Mouse (Mus musculus): ENCODE measurements around the gene Agap2. TPM values are rescaled to one million over a fixed set of nuclear protein-coding genes. Genes with fewer than 3 reads are reported as not detected.
"Not testable (repeated sequence)": the region's sequence is repeated elsewhere in the genome, so short reads cannot be mapped to it uniquely, and the experiment has no call there.

The Agap2 gene
- polyA plus RNA-seq, 1 experiment from 2014 or later, result 1.2 TPM

GRCm38 (mm10) chr10:127056490-127056889 lies 18.6 kb upstream of the Agap2 start:
- Histone ChIP-seq H3K4me1 (replicated peaks; ENCODE audit: control insufficient read depth, insufficient read depth, low read length) (peaks cover 5% of the 10 kb centered on the region; the same call in 1 of the 2 replicates), H3K9me3 (ENCODE audit: control insufficient read depth, low read length) (no peaks in the 10 kb centered on the region), H3K27me3 (ENCODE audit: control insufficient read depth, insufficient read depth, low read length) (peaks cover under 1% of the 10 kb centered on the region; the same call in 1 of the 2 replicates), H3K4me2 (replicated peaks; ENCODE audit: low read depth, low read length) (no peak overlapping the region), H3K9ac (ENCODE audit: low read depth, low read length) (no peak overlapping the region), H3K27ac (ENCODE audit: low read depth, low read length) (no peak overlapping the region), H3K4me3 (ENCODE audit: low read depth, low read length) (no peak overlapping the region), H3K36me3 (ENCODE audit: control insufficient read depth, insufficient read depth, low read length) (peaks cover 7% of the 10 kb centered on the region)
- 88% methylated on average over 20 of the region's 20 CpGs for WGBS
- DNase-seq (ENCODE audit: low spot score), result no peak
- no peak for ATAC-seq (ENCODE audit: low FRiP score)

- no peaks in the 10 kb centered on the region; the same call in 1 of the 2 replicates for H3K27me3 ChIP-seq (ENCODE audit: control insufficient read depth, insufficient read depth, low read length)
- DNase-seq (ENCODE audit: low spot score) (peak; percentile 92), ATAC-seq (ENCODE audit: low FRiP score) (peak; percentile 17; the same call in 1 of the 2 replicates)
- H3K4me2 ChIP-seq (replicated peaks; ENCODE audit: low read depth, low read length), result peak overlapping the region; percentile 98
- no peak overlapping the region for H3K27ac ChIP-seq (ENCODE audit: low read depth, low read length)
- peaks cover 7% of the 10 kb centered on the region for H3K36me3 ChIP-seq (ENCODE audit: control insufficient read depth, insufficient read depth, low read length)
- H3K9me3 ChIP-seq (ENCODE audit: control insufficient read depth, low read length), result no peaks in the 10 kb centered on the region
- peaks cover 5% of the 10 kb centered on the region; the same call in 1 of the 2 replicates for H3K4me1 ChIP-seq (replicated peaks; ENCODE audit: control insufficient read depth, insufficient read depth, low read length)
- H3K9ac ChIP-seq (ENCODE audit: low read depth, low read length), result peak overlapping the region; percentile 96; the same call in 1 of the 2 replicates
- peak overlapping the region; percentile 94 for H3K4me3 ChIP-seq (ENCODE audit: low read depth, low read length)
- WGBS, result under 1% methylated on average over 9 of the region's 9 CpGs
These were observed 16.9 kb upstream of the Agap2 start for GRCm38 (mm10) chr10:127058161-127058560.

- Histone ChIP-seq H3K36me3 (ENCODE audit: control insufficient read depth, insufficient read depth, low read length) (peaks cover 7% of the 10 kb centered on the region), H3K9me3 (ENCODE audit: control insufficient read depth, low read length) (no peaks in the 10 kb centered on the region), H3K4me3 (ENCODE audit: low read depth, low read length) (peak overlapping the region; percentile 94), H3K27me3 (ENCODE audit: control insufficient read depth, insufficient read depth, low read length) (no peaks in the 10 kb centered on the region; the same call in 1 of the 2 replicates), H3K4me1 (replicated peaks; ENCODE audit: control insufficient read depth, insufficient read depth, low read length) (peaks cover 5% of the 10 kb centered on the region; the same call in 1 of the 2 replicates), H3K9ac (ENCODE audit: low read depth, low read length) (peak overlapping the region; percentile 96), H3K4me2 (replicated peaks; ENCODE audit: low read depth, low read length) (peak overlapping the region; percentile 98), H3K27ac (ENCODE audit: low read depth, low read length) (no peak overlapping the region; the same call in 1 of the 2 replicates)
- DNase-seq (ENCODE audit: low spot score), result no peak
- 6% methylated on average over 8 of the region's 8 CpGs for WGBS
- no peak for ATAC-seq (ENCODE audit: low FRiP score)
These were observed 16.4 kb upstream of the Agap2 start for GRCm38 (mm10) chr10:127058708-127059107.

- Histone ChIP-seq H3K9ac (ENCODE audit: low read depth, low read length) (peak overlapping the region; percentile 96), H3K4me3 (ENCODE audit: low read depth, low read length) (peak overlapping the region; percentile 94), H3K36me3 (ENCODE audit: control insufficient read depth, insufficient read depth, low read length) (peaks cover 7% of the 10 kb centered on the region), H3K27ac (ENCODE audit: low read depth, low read length) (peak overlapping the region; percentile 95), H3K4me1 (replicated peaks; ENCODE audit: control insufficient read depth, insufficient read depth, low read length) (peaks cover 5% of the 10 kb centered on the region; the same call in 1 of the 2 replicates), H3K27me3 (ENCODE audit: control insufficient read depth, insufficient read depth, low read length) (no peaks in the 10 kb centered on the region; the same call in 1 of the 2 replicates), H3K9me3 (ENCODE audit: control insufficient read depth, low read length) (no peaks in the 10 kb centered on the region), H3K4me2 (replicated peaks; ENCODE audit: low read depth, low read length) (peak overlapping the region; percentile 98)
- 2% methylated on average over 23 of the region's 92 CpGs for whole genome bisulfite sequencing
- ATAC-seq (ENCODE audit: low FRiP score), result no peak
- DNase-seq (ENCODE audit: low spot score), result peak; percentile 63
These were observed 15.7 kb upstream of the Agap2 start for GRCm38 (mm10) chr10:127059174-127059967.

GRCm38 (mm10) chr10:127059968-127060916 lies 14.8 kb upstream of the Agap2 start, which contains the start of gene March9:
March9 (minus strand) TSS chr10:127060184.
- Histone ChIP-seq H3K27me3 (ENCODE audit: control insufficient read depth, insufficient read depth, low read length) (no peaks in the 10 kb centered on the region; the same call in 1 of the 2 replicates), H3K9ac (ENCODE audit: low read depth, low read length) (peak within 1 kb of the TSS; percentile 96), H3K9me3 (ENCODE audit: control insufficient read depth, low read length) (no peaks in the 10 kb centered on the region), H3K36me3 (ENCODE audit: control insufficient read depth, insufficient read depth, low read length) (peaks cover 12% of the 10 kb centered on the region), H3K27ac (ENCODE audit: low read depth, low read length) (peak within 1 kb of the TSS; percentile 95), H3K4me1 (replicated peaks; ENCODE audit: control insufficient read depth, insufficient read depth, low read length) (peaks cover 9% of the 10 kb centered on the region; the same call in 1 of the 2 replicates), H3K4me2 (replicated peaks; ENCODE audit: low read depth, low read length) (peak within 1 kb of the TSS; percentile 98), H3K4me3 (ENCODE audit: low read depth, low read length) (peak within 1 kb of the TSS; percentile 94)
- peak; percentile 2 for ATAC-seq (ENCODE audit: low FRiP score)
- peak; percentile 79 for DNase-seq (ENCODE audit: low spot score)
- 1% methylated on average over 32 of the region's 72 CpGs for WGBS

- DNase-seq (ENCODE audit: low spot score), result no peak
- WGBS, result 27% methylated on average over 5 of the region's 5 CpGs
These were observed 14.0 kb upstream of the Agap2 start for GRCm38 (mm10) chr10:127061085-127061484.

GRCm38 (mm10) chr10:127061513-127061912 lies 13.6 kb upstream of the Agap2 start:
- DNase-seq (ENCODE audit: low spot score) (no peak), ATAC-seq (ENCODE audit: low FRiP score) (no peak)
- H3K4me2 ChIP-seq (replicated peaks; ENCODE audit: low read depth, low read length), result no peak overlapping the region
- H3K9me3 ChIP-seq (ENCODE audit: control insufficient read depth, low read length), result no peaks in the 10 kb centered on the region
- no peaks in the 10 kb centered on the region; the same call in 1 of the 2 replicates for H3K27me3 ChIP-seq (ENCODE audit: control insufficient read depth, insufficient read depth, low read length)
- no peak overlapping the region; the same call in 1 of the 2 replicates for H3K4me3 ChIP-seq (ENCODE audit: low read depth, low read length)
- 67% methylated on average over 2 of the region's 2 CpGs for WGBS
- H3K27ac ChIP-seq (ENCODE audit: low read depth, low read length), result peak overlapping the region; percentile 95; the same call in 1 of the 2 replicates
- H3K4me1 ChIP-seq (replicated peaks; ENCODE audit: control insufficient read depth, insufficient read depth, low read length), result peaks cover 9% of the 10 kb centered on the region; the same call in 1 of the 2 replicates
- peaks cover 18% of the 10 kb centered on the region for H3K36me3 ChIP-seq (ENCODE audit: control insufficient read depth, insufficient read depth, low read length)
- H3K9ac ChIP-seq (ENCODE audit: low read depth, low read length), result no peak overlapping the region; the same call in 1 of the 2 replicates

More at GRCm38 (mm10) chr10:127061085-127061484, 14.0 kb upstream of the Agap2 start:
- peaks cover 19% of the 10 kb centered on the region for H3K36me3 ChIP-seq (ENCODE audit: control insufficient read depth, insufficient read depth, low read length)
- H3K27ac ChIP-seq (ENCODE audit: low read depth, low read length), result peak overlapping the region; percentile 95; the same call in 1 of the 2 replicates
- no peaks in the 10 kb centered on the region; the same call in 1 of the 2 replicates for H3K27me3 ChIP-seq (ENCODE audit: control insufficient read depth, insufficient read depth, low read length)
- H3K4me3 ChIP-seq (ENCODE audit: low read depth, low read length), result no peak overlapping the region; the same call in 1 of the 2 replicates
- H3K9me3 ChIP-seq (ENCODE audit: control insufficient read depth, low read length), result no peaks in the 10 kb centered on the region
- peak overlapping the region; percentile 96 for H3K9ac ChIP-seq (ENCODE audit: low read depth, low read length)
- H3K4me1 ChIP-seq (replicated peaks; ENCODE audit: control insufficient read depth, insufficient read depth, low read length), result peaks cover 9% of the 10 kb centered on the region; the same call in 1 of the 2 replicates
- no peak for ATAC-seq (ENCODE audit: low FRiP score)
- H3K4me2 ChIP-seq (replicated peaks; ENCODE audit: low read depth, low read length), result peak overlapping the region; percentile 98

GRCm38 (mm10) chr10:127062101-127062500 lies 13.0 kb upstream of the Agap2 start:
- not testable (repeated sequence) for H3K9ac ChIP-seq (ENCODE audit: low read depth, low read length)

More at GRCm38 (mm10) chr10:127062101-127062500, 13.0 kb upstream of the Agap2 start:
- DNase-seq (ENCODE audit: low spot score); H3K27ac ChIP-seq (ENCODE audit: low read depth, low read length); H3K9me3 ChIP-seq (ENCODE audit: control insufficient read depth, low read length); H3K4me3 ChIP-seq (ENCODE audit: low read depth, low read length); ATAC-seq (ENCODE audit: low FRiP score); H3K4me1 ChIP-seq (replicated peaks; ENCODE audit: control insufficient read depth, insufficient read depth, low read length); H3K4me2 ChIP-seq (replicated peaks; ENCODE audit: low read depth, low read length); H3K27me3 ChIP-seq (ENCODE audit: control insufficient read depth, insufficient read depth, low read length): not testable (repeated sequence)
- H3K36me3 ChIP-seq (ENCODE audit: control insufficient read depth, insufficient read depth, low read length), result peaks cover 20% of the 10 kb centered on the region
- WGBS, result 88% methylated on average over 4 of the region's 4 CpGs

Data from hindbrain, embryonic 11.5 days (tissue).